13 mouse cellular contexts compared by ENCODE assay signal in the genomic region with DNA sequence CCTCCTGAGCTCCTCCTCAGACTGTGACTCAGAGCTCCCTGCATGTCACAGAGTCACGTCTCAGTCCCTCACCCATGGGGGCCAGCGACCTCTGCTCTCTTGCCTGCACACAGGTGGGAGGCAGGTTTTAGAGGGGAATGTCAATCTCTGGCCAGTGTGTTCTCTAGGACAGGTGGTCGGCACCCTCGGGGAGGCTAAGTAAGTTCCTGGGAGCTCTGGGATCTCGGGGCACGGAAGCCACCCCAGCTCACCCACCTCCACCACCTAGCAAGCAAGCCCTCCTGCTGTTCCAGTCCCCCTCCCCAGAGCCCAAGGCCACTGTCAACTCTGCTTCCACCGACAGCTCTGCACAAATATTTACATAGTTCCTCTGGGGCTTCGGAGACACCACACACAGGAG. TPM values are rescaled to one million over a fixed set of nuclear protein-coding genes. Genes with fewer than 3 reads are reported as not detected.
DNase-seq lines count a peak whose midpoint lies in the region; ATAC-seq and TF ChIP-seq lines count a peak whose summit lies in the region.
"Had no signal": no experiment of that assay in that cellular context is flagged by ENCODE, and none has a peak within 500 bp of the region (broad histone marks: within the 10 kb centered on the region; RNA-seq: fewer than 3 reads in every experiment).

No protein-coding gene starts in this region.

- no peak for TF ChIP-seq POLR2A in MEL (IDR thresholded peaks at IDR 0.05; ENCODE audit: control insufficient read depth in 1 of 2, insufficient read depth in 1 of 2, low read depth in 1 of 2, low read length in 2 of 2, poor library complexity in 1 of 2)

- peak overlapping the region; percentile 25; the same call in 1 of the 2 replicates for H3K4me2 ChIP-seq in heart, embryonic 14.5 days (ENCODE audit: low read length)
- H3K4me2 ChIP-seq in heart, embryonic 16.5 days (ENCODE audit: low read depth, low read length) = no peak overlapping the region
- no peak overlapping the region for H3K4me2 ChIP-seq in midbrain, embryonic 13.5 days (replicated peaks)

- TF ChIP-seq CTCF in MEL (IDR thresholded peaks at IDR 0.05 in 2 of 3, conservative IDR thresholded peaks at IDR 0.05 in 1 of 3; ENCODE audit: control insufficient read depth in 1 of 3, insufficient read depth in 1 of 3, low read depth in 2 of 3, low read length in 3 of 3, poor library complexity in 1 of 3, severe bottlenecking in 1 of 3) = no peak

- no peak overlapping the region for H3K4me3 ChIP-seq in heart, embryonic 14.5 days (ENCODE audit: control insufficient read depth in 1 of 2, insufficient read depth in 1 of 2, low read depth in 1 of 2, low read length in 2 of 2)
- peak overlapping the region; percentile 1 to 40; a peak in 3 of 4 replicates for H3K4me3 ChIP-seq in MEL (ENCODE audit: control insufficient read depth in 1 of 2, insufficient read depth in 1 of 2, low read depth in 2 of 2, low read length in 2 of 2)
- no peak overlapping the region for H3K4me3 ChIP-seq in heart, embryonic 16.5 days (ENCODE audit: low read length)
- H3K4me3 ChIP-seq in midbrain, embryonic 13.5 days (replicated peaks) = no peak overlapping the region

- H3K9me3 ChIP-seq in heart, embryonic 14.5 days (ENCODE audit: control insufficient read depth, low read length) = no peaks in the 10 kb centered on the region
- H3K9me3 ChIP-seq in MEL (replicated peaks; ENCODE audit: insufficient read depth, low read length) = no peaks in the 10 kb centered on the region
- H3K9me3 ChIP-seq in heart, embryonic 16.5 days (replicated peaks; ENCODE audit: control insufficient read depth, low read length) = no peaks in the 10 kb centered on the region
- no peaks in the 10 kb centered on the region for H3K9me3 ChIP-seq in midbrain, embryonic 13.5 days

- H3K27ac ChIP-seq in heart, embryonic 14.5 days (replicated peaks in 1 of 2; ENCODE audit: control insufficient read depth in 1 of 2, insufficient read depth in 1 of 2, low read depth in 2 of 2, low read length in 2 of 2) = peak overlapping the region; percentile 74 to 85; a peak in 3 of 4 replicates
- peak overlapping the region; percentile 97 for H3K27ac ChIP-seq in MEL (ENCODE audit: control insufficient read depth, low read depth, low read length)
- peak overlapping the region; percentile 86 for H3K27ac ChIP-seq in heart, embryonic 16.5 days (ENCODE audit: low read length)
- peak overlapping the region; percentile 99 for H3K27ac ChIP-seq in midbrain, embryonic 13.5 days
- H3K27ac ChIP-seq: macrophage had no signal

- ATAC-seq in heart, embryonic 14.5 days (ENCODE audit: insufficient number of reproducible peaks, insufficient read depth, low FRiP score, low read depth) = no peak
- ATAC-seq in heart, embryonic 16.5 days (replicated peaks; ENCODE audit: extremely low read depth, insufficient read depth, low FRiP score) = no peak
- ATAC-seq in midbrain, embryonic 13.5 days = no peak

- H3K27me3 ChIP-seq in heart, embryonic 14.5 days (ENCODE audit: control insufficient read depth, insufficient read depth, low read length) = no peaks in the 10 kb centered on the region
- H3K27me3 ChIP-seq in MEL (ENCODE audit: control insufficient read depth in 1 of 2, insufficient read depth in 2 of 2, low read length in 2 of 2) = no peaks in the 10 kb centered on the region
- H3K27me3 ChIP-seq in heart, embryonic 16.5 days (ENCODE audit: control insufficient read depth, insufficient read depth, low read length) = no peaks in the 10 kb centered on the region
- H3K27me3 ChIP-seq in midbrain, embryonic 13.5 days = 0 out of 2 replicates have a peak, but pooled peaks cover 6% of the 10 kb centered on the region

- no peak for DNase-seq in heart, postnatal 4 days
- no peak for DNase-seq in MEL (ENCODE audit: low read depth, low spot score)
- no peak for DNase-seq in gastrocnemius, adult 18-20 months (ENCODE audit: low spot score)
- no peak for DNase-seq in T-cell, adult 2 months (ENCODE audit: low spot score)
- DNase-seq: adrenal gland, postnatal 36 days; cerebellum, adult 11-12 months; embryo, embryonic 11 days; kidney, postnatal 10 days; right cerebral cortex, postnatal 14 days had no signal

- peaks cover 83% of the 10 kb centered on the region for H3K36me3 ChIP-seq in heart, embryonic 14.5 days (ENCODE audit: control insufficient read depth, insufficient read depth, low read length)
- H3K36me3 ChIP-seq in MEL (ENCODE audit: control insufficient read depth in 1 of 2, insufficient read depth in 2 of 2, low read length in 2 of 2) = peaks cover 0 to 34% of the 10 kb centered on the region in 2 experiments; a peak in 3 of 4 replicates
- H3K36me3 ChIP-seq in heart, embryonic 16.5 days (ENCODE audit: control insufficient read depth, insufficient read depth) = peaks cover 3% of the 10 kb centered on the region; the same call in 1 of the 2 replicates
- peaks cover 17% of the 10 kb centered on the region; the same call in 1 of the 2 replicates for H3K36me3 ChIP-seq in midbrain, embryonic 13.5 days

- no peaks in the 10 kb centered on the region; the same call in 1 of the 2 replicates for H3K79me2 ChIP-seq in MEL (ENCODE audit: control insufficient read depth, insufficient read depth, low read length, poor library complexity)

- TF ChIP-seq RAD21 in MEL (IDR thresholded peaks at IDR 0.05; ENCODE audit: low read depth, low read length) = no peak

- H3K9ac ChIP-seq in heart, embryonic 14.5 days (ENCODE audit: low read length) = peak overlapping the region; percentile 31
- H3K9ac ChIP-seq in MEL (ENCODE audit: control insufficient read depth, low read depth, low read length, poor library complexity, severe bottlenecking) = peak overlapping the region; percentile 73
- peak overlapping the region; percentile 57 for H3K9ac ChIP-seq in heart, embryonic 16.5 days (ENCODE audit: low read length)
- no peak overlapping the region for H3K9ac ChIP-seq in midbrain, embryonic 13.5 days (replicated peaks)

- no peak for TF ChIP-seq EP300 in MEL (IDR thresholded peaks at IDR 0.05; ENCODE audit: low read depth in 1 of 2, low read length in 2 of 2)

- 43% methylated on average over 8 of the region's 8 CpGs for WGBS in heart, embryonic 14.5 days
- 43% methylated on average over 8 of the region's 8 CpGs for WGBS in heart, embryonic 16.5 days
- 47% methylated on average over 8 of the region's 8 CpGs for WGBS in midbrain, embryonic 13.5 days

- peaks cover 50 to 89% of the 10 kb centered on the region in 2 experiments for H3K4me1 ChIP-seq in heart, embryonic 14.5 days (ENCODE audit: control insufficient read depth in 2 of 2, insufficient read depth in 2 of 2, low read length in 2 of 2)
- peaks cover 34 to 55% of the 10 kb centered on the region in 2 experiments for H3K4me1 ChIP-seq in MEL (ENCODE audit: control insufficient read depth in 1 of 2, insufficient read depth in 2 of 2, low read length in 2 of 2)
- H3K4me1 ChIP-seq in heart, embryonic 16.5 days (ENCODE audit: control insufficient read depth, insufficient read depth, low read length) = peaks cover 79% of the 10 kb centered on the region
- peaks cover 71% of the 10 kb centered on the region for H3K4me1 ChIP-seq in midbrain, embryonic 13.5 days (replicated peaks)

TF ChIP-seq in MEL, 35 proteins besides CTCF, POLR2A, EP300 and RAD21:
- 0 out of 2 replicates have a peak, but pooled peaks have one; percentile 20 for TF ChIP-seq MAX (IDR thresholded peaks at IDR 0.05; ENCODE audit: low read length)
- TF ChIP-seq ZNF384 (IDR thresholded peaks at IDR 0.05; ENCODE audit: low read depth, low read length) = no peak

RNA-seq across cellular contexts. Expression of a gene that starts 8.4 kb away (rescaled TPM):
- 23.5 and 32.9 TPM in 2 replicates for polyA plus RNA-seq in heart, embryonic 14.5 days (2014; fragmentation: Nextera tagmentation; extraction: Ambion mirVana)
- total RNA-seq in heart, postnatal 4 days (2021) = 100 to 1,000 TPM; 108 to 118 TPM
- 1.8 and 2.0 TPM in 2 replicates for total RNA-seq in MEL (2012; rRNA removed)
- 1 to 10 TPM in 1 of 2 experiments, not detected in 1; 6.8 TPM for polyA plus RNA-seq in MEL (2012; ENCODE audit: insufficient read depth in 1 of 2, insufficient read length in 2 of 2, low read depth in 1 of 2, low replicate concordance in 2 of 2, missing spikeins in 1 of 2)
- polyA plus RNA-seq in heart, embryonic 16.5 days (2015; fragmentation: Nextera tagmentation; extraction: Ambion mirVana) = 18.0 and 25.2 TPM in 2 replicates
- polyA plus RNA-seq in midbrain, embryonic 13.5 days (2015; fragmentation: Nextera tagmentation; extraction: Ambion mirVana) = 9.0 and 10.3 TPM in 2 replicates
- total RNA-seq in gastrocnemius, adult 18-20 months (2021) = 1 to 10 TPM; 1.1 to 1.5 TPM
- polyA plus RNA-seq: macrophage had no signal

RNA-seq across cellular contexts. Expression of a gene that starts 21.6 kb away (rescaled TPM):
- 27.7 and 28.2 TPM in 2 replicates for polyA plus RNA-seq in heart, embryonic 14.5 days (2014; fragmentation: Nextera tagmentation; extraction: Ambion mirVana)
- 10 to 100 TPM; 39.5 to 40.6 TPM for total RNA-seq in heart, postnatal 4 days (2021)
- total RNA-seq in MEL (2012; rRNA removed) = 2.0 and 3.9 TPM in 2 replicates
- 1 to 10 TPM in 1 of 2 experiments, not detected in 1; 6.2 TPM for polyA plus RNA-seq in MEL (2012; ENCODE audit: insufficient read depth in 1 of 2, insufficient read length in 2 of 2, low read depth in 1 of 2, low replicate concordance in 2 of 2, missing spikeins in 1 of 2)
- 27.3 and 31.9 TPM in 2 replicates for polyA plus RNA-seq in heart, embryonic 16.5 days (2015; fragmentation: Nextera tagmentation; extraction: Ambion mirVana)
- polyA plus RNA-seq in midbrain, embryonic 13.5 days (2015; fragmentation: Nextera tagmentation; extraction: Ambion mirVana) = 7.0 and 7.8 TPM in 2 replicates
- total RNA-seq in gastrocnemius, adult 18-20 months (2021) = 1 to 10 TPM; 4.3 to 8.1 TPM
- polyA plus RNA-seq: macrophage had no signal

RNA-seq across cellular contexts. Expression of a gene that starts 49.0 kb away (rescaled TPM):
- polyA plus RNA-seq in heart, embryonic 14.5 days (2014; fragmentation: Nextera tagmentation; extraction: Ambion mirVana) = 1.0 and 1.5 TPM in 2 replicates
- total RNA-seq in heart, postnatal 4 days (2021) = under 1 TPM; 0.45 to 0.83 TPM
- 30.2 and 41.2 TPM in 2 replicates for total RNA-seq in MEL (2012; rRNA removed)
- polyA plus RNA-seq in MEL (2012; ENCODE audit: insufficient read depth in 1 of 2, insufficient read length in 2 of 2, low read depth in 1 of 2, low replicate concordance in 2 of 2, missing spikeins in 1 of 2) = 10 to 100 TPM in 1 of 2 experiments, not detected in 1; 41.5 TPM
- 2.3 and 2.6 TPM in 2 replicates for polyA plus RNA-seq in heart, embryonic 16.5 days (2015; fragmentation: Nextera tagmentation; extraction: Ambion mirVana)
- polyA plus RNA-seq in midbrain, embryonic 13.5 days (2015; fragmentation: Nextera tagmentation; extraction: Ambion mirVana) = 0.39 and 0.69 TPM in 2 replicates
- total RNA-seq in gastrocnemius, adult 18-20 months (2021) = under 1 TPM; 0.16 to 0.19 TPM

RNA-seq across cellular contexts. Expression of a gene that starts 50.5 kb away (rescaled TPM):
- polyA plus RNA-seq in heart, embryonic 14.5 days (2014; fragmentation: Nextera tagmentation; extraction: Ambion mirVana) = 52.7 and 56.1 TPM in 2 replicates
- total RNA-seq in heart, postnatal 4 days (2021) = 10 to 100 TPM; 86.3 to 87.0 TPM
- 72.4 and 76.9 TPM in 2 replicates for total RNA-seq in MEL (2012; rRNA removed)
- polyA plus RNA-seq in MEL (2012; ENCODE audit: insufficient read depth in 1 of 2, insufficient read length in 2 of 2, low read depth in 1 of 2, low replicate concordance in 2 of 2, missing spikeins in 1 of 2) = 100 to 1,000 TPM in 1 of 2 experiments, not detected in 1; 124 TPM
- polyA plus RNA-seq in heart, embryonic 16.5 days (2015; fragmentation: Nextera tagmentation; extraction: Ambion mirVana) = 71.1 and 77.3 TPM in 2 replicates
- polyA plus RNA-seq in midbrain, embryonic 13.5 days (2015; fragmentation: Nextera tagmentation; extraction: Ambion mirVana) = 50.2 and 51.5 TPM in 2 replicates
- 10 to 100 TPM; 30.4 to 40.3 TPM for total RNA-seq in gastrocnemius, adult 18-20 months (2021)

Comparison
In these comparisons a context has a peak if more than half of its experiments do, and no peak if none do; other contexts are left out.
1. H3K4me3 ChIP-seq: peak in MEL (2 of 2); none in heart, embryonic 14.5 days (0 of 2), heart, embryonic 16.5 days (single experiment) and midbrain, embryonic 13.5 days (single experiment).
2. Peak in every context shown above with its lines, with median percentiles within 50 percentile points of each other: H3K27ac ChIP-seq.